Mouse (Mus musculus): Measurements from ENCODE around the gene Aasdh.

Gene Aasdh

DNA sequence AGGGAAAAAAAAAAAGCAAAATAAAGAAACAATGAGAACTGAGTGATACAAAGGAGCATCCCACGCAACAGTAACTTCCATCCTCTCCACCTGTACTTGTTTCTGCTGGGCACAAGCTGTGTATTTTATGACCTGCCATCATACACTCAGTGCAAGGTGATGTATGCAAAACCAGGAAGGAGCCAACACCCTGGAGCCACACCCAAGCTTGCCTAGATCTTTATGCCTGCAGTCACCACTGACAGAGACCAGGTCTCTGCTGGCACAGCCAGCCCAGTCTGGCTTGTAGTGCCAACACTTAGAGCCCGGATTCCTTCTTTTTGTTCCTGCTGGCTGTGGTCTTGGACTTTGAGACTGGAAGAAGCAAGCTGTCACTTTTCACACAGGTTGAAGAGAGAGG lies 63.5 kb downstream of the Aasdh start:
- no peak for DNase-seq (ENCODE audit: low spot score)

DNA sequence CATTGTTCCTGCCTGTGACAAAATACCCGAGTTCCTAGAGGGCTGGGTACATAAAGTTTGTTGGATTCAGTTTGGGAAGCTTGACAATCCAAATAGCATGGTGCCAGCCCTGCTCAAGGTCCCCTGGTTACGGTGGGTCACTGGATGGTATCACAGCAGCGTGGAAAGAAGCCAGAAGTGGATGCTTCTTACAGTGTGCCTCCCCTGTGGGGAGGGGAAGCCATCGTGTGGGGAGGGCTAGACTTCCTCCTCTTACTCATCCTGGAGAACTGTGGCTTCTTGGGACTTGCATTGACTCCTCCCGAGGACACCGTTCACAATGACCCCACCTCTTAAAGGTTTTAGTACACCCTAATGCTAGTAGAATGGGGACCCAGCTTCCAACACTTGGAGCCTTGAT lies 65.5 kb downstream of the Aasdh start:
- DNase-seq (ENCODE audit: low spot score): no peak

DNA sequence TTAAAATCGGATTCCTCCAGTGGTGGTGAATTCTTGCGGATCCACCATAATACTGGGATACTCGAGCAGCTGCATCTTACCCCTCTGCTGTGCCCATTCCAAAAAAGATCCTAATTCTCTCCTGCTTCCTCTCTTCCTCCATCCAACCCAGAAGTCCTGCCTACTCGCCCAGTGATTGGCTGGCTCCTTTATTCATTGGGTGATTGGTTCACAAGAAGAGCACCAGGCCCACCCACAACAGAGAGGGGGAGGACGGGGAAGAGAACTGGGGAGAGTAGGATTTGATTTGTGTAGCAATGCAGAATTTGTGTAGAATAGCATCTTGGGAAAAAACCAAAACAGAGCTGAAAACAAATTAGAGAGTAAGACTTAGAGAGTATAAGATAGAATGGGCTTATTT lies 68.3 kb downstream of the Aasdh start:
- DNase-seq (ENCODE audit: low spot score): no peak

DNA sequence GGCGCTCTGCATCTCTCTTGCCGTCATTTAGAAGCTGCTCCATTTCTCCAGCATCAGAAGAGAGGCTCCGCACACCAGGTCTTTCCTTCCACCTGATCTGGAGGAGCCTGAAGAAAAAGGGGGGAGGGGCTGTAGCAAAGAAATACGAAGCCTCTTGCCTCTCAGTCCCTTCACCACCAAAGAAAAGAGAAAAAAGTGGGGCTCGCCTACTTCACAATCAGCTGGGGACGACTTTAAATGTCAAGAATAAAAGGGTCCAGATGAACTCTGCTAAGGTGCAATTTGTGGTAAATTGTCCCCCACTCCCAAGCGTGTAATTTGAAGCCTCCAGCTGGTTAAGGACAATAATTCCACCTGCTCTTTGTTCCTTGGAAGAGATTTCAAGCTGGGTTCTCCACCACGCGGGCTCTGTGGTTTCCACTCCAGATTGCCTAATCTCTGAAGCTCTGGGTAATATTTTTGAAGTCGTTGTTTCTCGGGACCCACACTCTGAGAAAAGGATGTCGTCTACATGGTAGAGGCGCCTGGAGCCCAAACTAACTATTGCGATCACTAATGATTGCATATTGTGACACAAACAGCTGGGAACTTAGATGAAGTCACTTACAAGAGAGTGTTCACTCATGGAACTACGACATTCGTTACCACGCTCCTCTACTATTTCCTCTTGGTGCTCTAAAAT lies 72.6 kb downstream of the Aasdh start:
- no peak for DNase-seq (ENCODE audit: low spot score)

DNA sequence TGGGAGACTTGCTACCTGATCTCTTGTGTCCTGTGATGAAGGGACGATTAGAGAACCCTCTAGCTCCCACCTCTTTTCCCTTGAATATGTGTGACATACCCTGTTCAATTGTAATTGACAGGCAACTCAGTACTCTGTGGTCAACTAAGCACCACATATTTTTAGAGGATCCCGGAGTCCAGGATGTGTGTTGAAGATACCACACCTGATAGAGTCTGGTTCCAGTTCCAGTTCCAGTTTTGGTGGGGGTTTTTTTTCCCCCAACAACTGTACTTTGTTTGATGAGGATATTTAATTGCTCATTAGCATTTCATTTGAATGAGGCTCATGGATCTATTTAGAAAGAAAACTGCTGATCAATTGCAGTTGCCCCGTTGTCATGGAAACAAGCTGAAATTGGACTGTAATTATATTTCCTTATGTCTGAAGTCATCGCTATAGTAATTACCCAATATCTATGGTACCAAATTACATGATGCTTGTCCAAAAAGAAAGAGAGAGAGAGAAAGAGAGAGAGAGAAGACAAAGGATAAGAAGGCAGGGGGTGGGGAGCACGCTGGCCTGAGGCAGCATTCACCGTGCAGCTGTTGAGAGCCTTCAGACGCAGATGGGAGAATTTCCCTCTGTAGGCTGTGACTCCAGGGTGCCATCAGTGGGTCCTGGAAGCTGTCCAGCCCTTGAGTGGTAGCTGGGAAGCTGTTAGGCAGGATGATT lies 76.6 kb downstream of the Aasdh start:
- no peak for DNase-seq (ENCODE audit: low spot score)
